Mouse (Mus musculus) CH12.LX (cell line): Measurements from ENCODE around the gene Lss. TPM values are rescaled to one million over a fixed set of nuclear protein-coding genes. Genes with fewer than 3 reads are reported as not detected.

Source experiments
- DNase-seq: peaks from one replicate; pipeline ENCODE4 v3.0.0-alpha.2; 2013; ENCODE audit errors: extremely low read depth
- H3K27ac ChIP-seq: 2 replicates; pipeline ENCODE4 v1.5.1; 2012; ENCODE audit warnings: low read depth, mild to moderate bottlenecking, control low read depth, moderate library complexity; ENCODE audit not compliant: insufficient read depth
- H3K27me3 ChIP-seq: replicated peaks from 2 replicates; pipeline ENCODE3; 2012; ENCODE audit warnings: inconsistent platforms
- H3K36me3 ChIP-seq, 2 experiments: replicated peaks in 1 of 2; 2 replicates each; pipeline versions ENCODE3 to v1.6.1; 2012; ENCODE audit warnings: inconsistent platforms in 1 of 2, low read length in 1 of 2, mild to moderate bottlenecking in 1 of 2, mixed read lengths in 1 of 2, moderate library complexity in 1 of 2; ENCODE audit not compliant: control insufficient read depth in 1 of 2, insufficient read depth in 1 of 2
- H3K4me1 ChIP-seq, 2 experiments: 2 replicates each; pipeline ENCODE4 v1.6.1; 2012; ENCODE audit warnings: inconsistent platforms in 1 of 2, moderate library complexity in 1 of 2; ENCODE audit not compliant: insufficient read depth in 2 of 2, control insufficient read depth in 1 of 2
- H3K4me2 ChIP-seq: 2 replicates; pipeline ENCODE4 v1.6.1; 2012; ENCODE audit warnings: low read depth, mild to moderate bottlenecking, control low read depth; ENCODE audit not compliant: poor library complexity, insufficient read depth, severe bottlenecking
- H3K4me3 ChIP-seq, 3 experiments: fragments of 150-350 bp in 1 of 3; sonication (generic) in 1 of 3; replicated peaks in 1 of 3; 2 replicates each; pipeline versions ENCODE3 to v1.5.1; 2011 to 2012; ENCODE audit warnings: low read depth in 2 of 3, low read length in 2 of 3, mild to moderate bottlenecking in 2 of 3, moderate library complexity in 2 of 3, control low read depth in 1 of 3, improper control_type of control experiment in 1 of 3, inconsistent platforms in 1 of 3, mixed read lengths in 1 of 3; ENCODE audit not compliant: poor library complexity in 1 of 3
- H3K79me2 ChIP-seq: replicated peaks from 2 replicates; pipeline ENCODE4 v1.6.1; 2012; ENCODE audit warnings: mild to moderate bottlenecking, moderate library complexity; ENCODE audit not compliant: control insufficient read depth, poor library complexity, insufficient read depth, severe bottlenecking; ENCODE audit errors: extremely low read depth
- H3K9ac ChIP-seq: 2 replicates; pipeline ENCODE4 v1.6.1; 2012; ENCODE audit warnings: low read depth, mild to moderate bottlenecking, control low read depth, moderate library complexity; ENCODE audit not compliant: insufficient read depth
- H3K9me3 ChIP-seq: replicated peaks from 2 replicates; pipeline ENCODE3; 2012; ENCODE audit warnings: low read length, inconsistent platforms, mixed read lengths
- BHLHE40 ChIP-seq: IDR thresholded peaks from 2 replicates; pipeline ENCODE4 v1.6.1; 2011; ENCODE audit warnings: mild to moderate bottlenecking, low read depth, low read length, improper control_type of control experiment
- CHD2 ChIP-seq: IDR thresholded peaks from 2 replicates; pipeline ENCODE4 v1.6.1; 2011; ENCODE audit warnings: low read length, improper control_type of control experiment
- CTCF ChIP-seq, 2 experiments: IDR thresholded peaks in 1 of 2; conservative IDR thresholded peaks in 1 of 2; 2 replicates each; pipeline ENCODE4 v1.5.1; 2011 to 2012; ENCODE audit warnings: low read depth in 2 of 2, low read length in 2 of 2, improper control_type of control experiment in 1 of 2, inconsistent platforms in 1 of 2, mild to moderate bottlenecking in 1 of 2, moderate library complexity in 1 of 2
- E2F4 ChIP-seq: IDR thresholded peaks from 2 replicates; pipeline ENCODE4 v1.6.1; 2011; ENCODE audit warnings: low read depth, low read length, improper control_type of control experiment; ENCODE audit not compliant: insufficient replicate concordance
- EP300 ChIP-seq: IDR thresholded peaks from 2 replicates; pipeline ENCODE4 v1.6.1; 2011; ENCODE audit warnings: low read length, improper control_type of control experiment
- ETS1 ChIP-seq: conservative IDR thresholded peaks from 2 replicates; pipeline ENCODE4 v1.6.1; 2012; ENCODE audit warnings: low read depth, mild to moderate bottlenecking, inconsistent platforms, low read length, improper control_type of control experiment, moderate library complexity
- GABPA ChIP-seq: IDR thresholded peaks from 2 replicates; pipeline ENCODE4 v1.6.1; 2012; ENCODE audit warnings: low read depth, low read length, improper control_type of control experiment, inconsistent platforms; ENCODE audit not compliant: insufficient replicate concordance
- HCFC1 ChIP-seq: IDR thresholded peaks from 2 replicates; pipeline ENCODE4 v1.6.1; 2012; ENCODE audit warnings: low read depth, mild to moderate bottlenecking, inconsistent platforms, low read length, improper control_type of control experiment
- JUN ChIP-seq: IDR thresholded peaks from 2 replicates; pipeline ENCODE4 v1.6.1; 2011; ENCODE audit warnings: low read depth, mild to moderate bottlenecking, low read length, improper control_type of control experiment, moderate library complexity; ENCODE audit not compliant: insufficient read depth
- MAFK ChIP-seq: IDR thresholded peaks from 2 replicates; pipeline ENCODE4 v1.6.1; 2011; ENCODE audit warnings: low read length, improper control_type of control experiment; ENCODE audit not compliant: insufficient replicate concordance
- MAX ChIP-seq: IDR thresholded peaks from 2 replicates; pipeline ENCODE4 v1.6.1; 2011; ENCODE audit warnings: low read length, improper control_type of control experiment
- MAZ ChIP-seq: IDR thresholded peaks from 2 replicates; pipeline ENCODE4 v1.6.1; 2012; ENCODE audit warnings: low read depth, mild to moderate bottlenecking, inconsistent platforms, low read length, improper control_type of control experiment, moderate library complexity
- MEF2A ChIP-seq: IDR thresholded peaks from 2 replicates; pipeline ENCODE4 v1.6.1; 2014; ENCODE audit warnings: low read depth, mild to moderate bottlenecking, inconsistent platforms, low read length, improper control_type of control experiment, borderline replicate concordance
- NELFE ChIP-seq: IDR thresholded peaks from 2 replicates; pipeline ENCODE4 v1.6.1; 2011; ENCODE audit warnings: low read depth, low read length, improper control_type of control experiment
- NRF1 ChIP-seq: IDR thresholded peaks from 2 replicates; pipeline ENCODE4 v1.6.1; 2014; ENCODE audit warnings: low read depth, mild to moderate bottlenecking, inconsistent platforms, low read length, improper control_type of control experiment, moderate library complexity
- PAX5 ChIP-seq: IDR thresholded peaks from 2 replicates; pipeline ENCODE4 v1.6.1; 2012; ENCODE audit warnings: low read length, inconsistent platforms, mixed read lengths
- POLR2AphosphoS2 ChIP-seq: IDR thresholded peaks from 2 replicates; pipeline ENCODE4 v1.6.1; 2011; ENCODE audit warnings: low read depth, low read length, improper control_type of control experiment
- RCOR1 ChIP-seq: conservative IDR thresholded peaks from 2 replicates; pipeline ENCODE4 v1.6.1; 2012; ENCODE audit warnings: low read depth, mild to moderate bottlenecking, inconsistent platforms, low read length, improper control_type of control experiment
- SIN3A ChIP-seq: IDR thresholded peaks from 2 replicates; pipeline ENCODE4 v1.6.1; 2012; ENCODE audit warnings: low read length, improper control_type of control experiment, inconsistent platforms
- SMC3 ChIP-seq: IDR thresholded peaks from 2 replicates; pipeline ENCODE4 v1.6.1; 2011; ENCODE audit warnings: low read depth, low read length, improper control_type of control experiment
- ZMIZ1 ChIP-seq: IDR thresholded peaks from 2 replicates; pipeline ENCODE4 v1.6.1; 2012; ENCODE audit warnings: low read depth, mild to moderate bottlenecking, inconsistent platforms, low read length, improper control_type of control experiment
- ZNF384 ChIP-seq: IDR thresholded peaks from 2 replicates; pipeline ENCODE4 v1.6.1; 2012; ENCODE audit warnings: low read depth, low read length, improper control_type of control experiment, inconsistent platforms
- dilution Hi-C: fragments of 300-500 bp; cut with MboI; formaldehyde crosslinking; loops from 2 replicates; pipeline ENCODE4 v1.14.3; 2020; ENCODE audit warnings: low sequenced_read_pairs; ENCODE audit not compliant: extremely low pct_unique_long_range_greater_than_20kb, extremely low pct_ligation_motif_present
- in situ Hi-C: fragments of 300-500 bp; cut with MboI; formaldehyde crosslinking; loops from 3 replicates; pipeline ENCODE4 v1.14.3; 2019; ENCODE audit warnings: low sequenced_read_pairs, low pct_ligation_motif_present, low pct_unique_long_range_greater_than_20kb, mixed read lengths
- polyA plus RNA-seq: library from polyadenylated mRNA; unstranded; fragments of >175 nt; gene quantifications from 2 replicates; pipeline ENCODE4 v1.2.1, GENCODE M21; 2012; ENCODE audit warnings: low read depth; ENCODE audit not compliant: insufficient read length
- total RNA-seq, 2 experiments: library from RNA; depleted of rRNA; stranded (reverse); fragments of 300-350 nt in 1 of 2; fragments of >200 nt in 1 of 2; gene quantifications; 2 replicates each; pipeline ENCODE4 v1.2.3; 2012 to 2014

Lss gene
- total and polyA plus RNA-seq, 3 experiments = 28.8 to 89.6 (median 37.7) TPM

GRCm38 (mm10) chr10:76550458-76550857 lies 19.1 kb downstream of the Lss start:
- H3K27me3 ChIP-seq = no peaks in the 10 kb centered on the region
- DNase-seq = no peak
- peaks cover 84 to 97% of the 10 kb centered on the region in 2 experiments for H3K36me3 ChIP-seq
- no peak overlapping the region for H3K4me2 ChIP-seq
- TF ChIP-seq BHLHE40 (no peak), NELFE (no peak), MAX (no peak), ETS1 (no peak), MEF2A (no peak), SMC3 (peak; percentile 18; the same call in 1 of the 2 replicates), MAZ (no peak), MAFK (no peak), CTCF (conservative IDR thresholded peaks at IDR 0.05 in 1 of 2, IDR thresholded peaks at IDR 0.05 in 1 of 2; ENCODE audit: low read depth in 2 of 2, low read length in 2 of 2) (0 out of 4 replicates have a peak, but pooled peaks of 1 of the 2 experiments have one; percentile 16)
- in situ Hi-C loops (no loop called here), dilution Hi-C loops (no loop called here)
- no peaks in the 10 kb centered on the region for H3K9me3 ChIP-seq
- H3K27ac ChIP-seq = no peak overlapping the region
- no peaks in the 10 kb centered on the region for H3K79me2 ChIP-seq
- no peak overlapping the region for H3K4me3 ChIP-seq
- H3K4me1 ChIP-seq = no peaks in the 10 kb centered on the region
- no peak overlapping the region for H3K9ac ChIP-seq

- TF ChIP-seq GABPA (no peak), NRF1 (no peak), MAZ (no peak), CHD2 (no peak)
- no peaks in the 10 kb centered on the region for H3K9me3 ChIP-seq
- DNase-seq = no peak
- no peaks in the 10 kb centered on the region for H3K79me2 ChIP-seq
- no peaks in the 10 kb centered on the region for H3K4me1 ChIP-seq
- no peaks in the 10 kb centered on the region for H3K27me3 ChIP-seq
- no peak overlapping the region for H3K9ac ChIP-seq
- no peak overlapping the region for H3K27ac ChIP-seq
- H3K4me2 ChIP-seq = no peak overlapping the region
- in situ Hi-C loops (no loop called here), dilution Hi-C loops (no loop called here)
- no peak overlapping the region for H3K4me3 ChIP-seq
- H3K36me3 ChIP-seq = peaks cover 75 to 91% of the 10 kb centered on the region in 2 experiments
Measured at GRCm38 (mm10) chr10:76551556-76551955, 20.2 kb downstream of the Lss start.

- H3K4me3 ChIP-seq = no peak overlapping the region
- no peak for DNase-seq
- in situ Hi-C loops (no loop called here), dilution Hi-C loops (no loop called here)
- peaks cover 53 to 70% of the 10 kb centered on the region in 2 experiments for H3K36me3 ChIP-seq
- no peak overlapping the region for H3K4me2 ChIP-seq
- H3K27me3 ChIP-seq = no peaks in the 10 kb centered on the region
- H3K4me1 ChIP-seq = no peaks in the 10 kb centered on the region
- H3K27ac ChIP-seq = no peak overlapping the region
- no peaks in the 10 kb centered on the region for H3K9me3 ChIP-seq
- no peak for TF ChIP-seq SIN3A
- TF ChIP-seq RCOR1 = no peak
- TF ChIP-seq E2F4 = no peak
- TF ChIP-seq PAX5 = no peak
- no peak for TF ChIP-seq EP300
- TF ChIP-seq POLR2AphosphoS2 = no peak
- no peak for TF ChIP-seq HCFC1
- TF ChIP-seq ZNF384 = no peak
- no peak for TF ChIP-seq MEF2A
- TF ChIP-seq MAFK = no peak
- TF ChIP-seq ZMIZ1 = no peak
- TF ChIP-seq JUN = no peak
- no peak for TF ChIP-seq ETS1
- no peak for TF ChIP-seq MAZ
- H3K9ac ChIP-seq = no peak overlapping the region
- H3K79me2 ChIP-seq = no peaks in the 10 kb centered on the region
Measured at GRCm38 (mm10) chr10:76554061-76554460, 22.7 kb downstream of the Lss start.
